Mouse (Mus musculus) left cerebral cortex, postnatal 10 days (tissue): ENCODE data around the gene Sh3pxd2b. TPM values are rescaled to one million over a fixed set of nuclear protein-coding genes. Genes with fewer than 3 reads are reported as not detected.

Experiments
- DNase-seq, 2 experiments: peaks; one replicate each; pipeline ENCODE4 v3.0.0; 2021 to 2022; ENCODE audit warnings: low spot score in 2 of 2, mixed read lengths in 1 of 2; ENCODE audit errors: extremely low spot score in 1 of 2
- intact Hi-C: fragments of 180-260 bp; cut with DNase I; formaldehyde crosslinking; loops from one replicate; pipeline ENCODE4 v1.15.1; 2025
- total RNA-seq, 2 experiments: library from RNA; stranded (reverse); gene quantifications; 2 replicates each; pipeline ENCODE4 v1.2.3; 2021

Sh3pxd2b gene
- total RNA-seq, 2 experiments from 2014 or later: 28.2 to 31.9 TPM

GRCm38 (mm10) chr11:32336435-32336907, 11.1 kb upstream of the Sh3pxd2b start:
- intact Hi-C loops: no loop called here
- DNase-seq: no peak

GRCm38 (mm10) chr11:32339131-32339531, 8.5 kb upstream of the Sh3pxd2b start:
- intact Hi-C loops: no loop called here

GRCm38 (mm10) chr11:32340476-32341473, 6.8 kb upstream of the Sh3pxd2b start:
- intact Hi-C loops: loop anchor here (5.0 kb wide), 1 partner anchor 112 kb away; no protein-coding TSS in a partner anchor
- DNase-seq: no peak

More at GRCm38 (mm10) chr11:32339131-32339531, 8.5 kb upstream of the Sh3pxd2b start:
- DNase-seq: no peak

GRCm38 (mm10) chr11:32342770-32343191, 4.8 kb upstream of the Sh3pxd2b start:
- intact Hi-C loops: loop anchor here (5.0 kb wide), 1 partner anchor 110 kb away; no protein-coding TSS in a partner anchor
- DNase-seq: no peak

GRCm38 (mm10) chr11:32343350-32343749, 4.3 kb upstream of the Sh3pxd2b start:
- intact Hi-C loops: loop anchor here (5.0 kb wide), 1 partner anchor 109 kb away; no protein-coding TSS in a partner anchor
- no peak for DNase-seq

- intact Hi-C loops: loop anchor here (5.0 kb wide), 1 partner anchor 242 kb away; no protein-coding TSS in a partner anchor
- DNase-seq: no peak
Measured at GRCm38 (mm10) chr11:32345504-32346297, 1.9 kb upstream of the Sh3pxd2b start.

- intact Hi-C loops: loop anchor here (5.0 kb wide), 1 partner anchor 240 kb away; no protein-coding TSS in a partner anchor
- DNase-seq: no peak
Measured at GRCm38 (mm10) chr11:32347264-32347606, 385 bp upstream of the Sh3pxd2b start.

- no peak for DNase-seq
- intact Hi-C loops: loop anchor here (5.0 kb wide), 1 partner anchor 239 kb away; no protein-coding TSS in a partner anchor
Measured at GRCm38 (mm10) chr11:32348433-32349283, 1.0 kb downstream of the Sh3pxd2b start.

GRCm38 (mm10) chr11:32349284-32349953, 1.8 kb downstream of the Sh3pxd2b start:
- intact Hi-C loops: loop anchor here (5.0 kb wide), 1 partner anchor 238 kb away; no protein-coding TSS in a partner anchor
- DNase-seq: no peak

- intact Hi-C loops: no loop called here
- no peak for DNase-seq
Measured at GRCm38 (mm10) chr11:32352946-32353345, 5.3 kb downstream of the Sh3pxd2b start.

- no peak for DNase-seq
- intact Hi-C loops: no loop called here
Measured at GRCm38 (mm10) chr11:32355377-32355776, 7.8 kb downstream of the Sh3pxd2b start.

- DNase-seq: peak in 1 of 2 experiments; percentile 60
- intact Hi-C loops: no loop called here
Measured at GRCm38 (mm10) chr11:32357686-32358085, 10.1 kb downstream of the Sh3pxd2b start.

- DNase-seq: no peak
- intact Hi-C loops: no loop called here
Measured at GRCm38 (mm10) chr11:32358399-32358798, 10.8 kb downstream of the Sh3pxd2b start.

- no peak for DNase-seq
- intact Hi-C loops: no loop called here
Measured at GRCm38 (mm10) chr11:32359566-32359965, 11.9 kb downstream of the Sh3pxd2b start.

- intact Hi-C loops: no loop called here
- DNase-seq: no peak
Measured at GRCm38 (mm10) chr11:32361774-32362173, 14.2 kb downstream of the Sh3pxd2b start.

GRCm38 (mm10) chr11:32363188-32363587, 15.6 kb downstream of the Sh3pxd2b start:
- no peak for DNase-seq
- intact Hi-C loops: no loop called here

- peak; percentile 67 to 81 for DNase-seq
- intact Hi-C loops: no loop called here
Measured at GRCm38 (mm10) chr11:32363610-32364220, 16.1 kb downstream of the Sh3pxd2b start.
